Mouse (Mus musculus) gastrocnemius, postnatal 25 days (tissue): Measurements from ENCODE around the gene Tia1. TPM values are rescaled to one million over a fixed set of nuclear protein-coding genes. Genes with fewer than 3 reads are reported as not detected.

Experiments used
- DNase-seq: peaks from one replicate; pipeline ENCODE4 v3.0.0; 2022
- total RNA-seq, 2 experiments: library from RNA; stranded (reverse); gene quantifications; 1 replicate in 1 of 2; 2 replicates in 1 of 2; pipeline ENCODE4 v1.2.3; 2021

Gene Tia1
- total RNA-seq, 2 experiments from 2014 or later = 18.7 to 23.4 TPM

DNA sequence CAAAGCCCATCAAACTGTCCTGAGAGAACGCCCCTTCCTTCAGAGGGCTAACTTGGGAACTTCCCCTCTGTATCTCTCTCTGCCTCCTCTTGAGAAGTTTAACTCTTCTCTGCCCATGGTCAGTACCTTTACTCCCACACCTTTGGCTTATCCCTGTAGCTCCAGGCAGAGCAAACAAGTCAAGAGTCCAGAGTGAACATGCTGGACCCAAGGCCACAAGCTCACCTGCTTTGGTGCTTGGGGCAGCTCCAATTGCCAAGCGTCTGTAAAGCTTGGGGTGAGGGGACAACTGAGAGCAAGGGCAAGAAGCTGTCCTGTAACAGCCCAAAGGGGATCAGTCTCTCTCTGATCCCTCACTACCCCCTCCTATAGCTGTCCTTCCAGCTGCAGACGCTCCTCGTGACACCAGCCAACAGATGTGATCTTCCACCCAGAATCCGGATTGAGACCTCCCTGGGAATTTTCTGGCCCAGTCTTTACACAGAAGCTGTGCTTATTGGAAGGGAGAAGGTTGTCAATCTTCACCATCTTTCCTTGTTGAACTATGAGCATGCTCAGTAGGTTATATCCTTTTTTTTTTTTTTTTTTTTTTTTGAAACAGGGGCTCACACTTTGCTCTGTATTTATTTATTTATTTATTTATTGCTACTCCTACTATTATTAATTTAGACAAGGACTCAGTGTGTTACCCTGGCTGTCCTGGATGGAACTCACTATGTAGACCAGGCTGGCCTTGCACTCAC lies 18.5 kb upstream of the Tia1 start:
- no peak for DNase-seq

DNA sequence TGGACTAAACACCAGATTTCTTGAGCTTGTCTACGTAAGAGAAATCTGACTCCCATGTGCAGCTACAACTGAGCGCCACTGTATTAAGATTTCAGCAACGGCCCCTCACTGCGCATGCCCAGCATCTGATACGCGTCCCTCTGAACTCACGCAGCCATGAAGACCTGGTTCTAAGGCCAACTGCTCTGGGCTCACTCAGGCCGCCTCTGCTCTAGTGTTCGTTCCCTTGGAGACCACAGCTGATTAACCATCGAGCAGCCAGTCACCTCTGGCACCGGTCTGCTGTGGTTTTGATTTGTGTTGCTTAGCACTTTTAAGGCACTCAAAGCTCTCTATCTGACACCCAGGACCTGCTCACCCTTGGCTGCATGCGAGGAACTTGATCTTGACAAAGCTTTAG lies 16.7 kb upstream of the Tia1 start:
- DNase-seq = no peak

DNA sequence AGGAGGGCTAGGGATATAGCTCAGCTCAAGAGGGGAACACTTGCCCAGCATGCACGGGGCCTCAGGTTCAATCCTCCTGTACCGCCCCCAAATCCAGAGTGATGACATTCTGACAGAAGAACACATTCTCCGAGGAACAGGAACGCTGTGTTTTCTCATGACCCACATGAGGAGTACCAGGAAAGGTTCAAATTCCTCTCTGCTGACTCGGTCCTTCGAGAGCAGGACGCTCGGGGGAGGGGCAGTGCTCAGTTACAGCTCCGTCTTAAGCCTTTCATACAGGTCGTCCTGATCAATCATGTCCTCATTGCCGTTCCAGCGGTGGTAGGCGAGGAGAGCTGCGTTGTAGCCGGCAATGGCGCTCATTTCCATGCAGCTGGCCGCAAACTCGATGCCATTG lies 15.6 kb upstream of the Tia1 start:
- no peak for DNase-seq

DNA sequence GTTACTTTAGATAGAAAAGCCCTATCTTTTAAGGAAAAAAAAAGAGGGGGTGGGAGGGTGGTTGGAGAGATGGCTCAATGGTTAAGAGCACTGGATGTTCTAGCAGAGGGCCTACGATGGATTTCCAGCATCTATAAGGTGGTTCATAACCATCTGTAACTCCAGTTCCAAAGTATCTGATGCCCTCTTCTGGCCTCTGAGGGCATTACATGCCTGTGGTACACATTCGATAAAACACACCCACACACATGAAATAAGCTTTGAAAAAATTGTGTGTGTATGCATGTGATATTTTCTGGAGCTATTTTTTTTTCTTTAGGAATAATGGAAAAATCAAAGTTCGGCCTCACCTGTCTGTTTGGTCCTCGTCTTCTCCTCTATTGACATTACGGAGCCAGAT lies 12.7 kb upstream of the Tia1 start:
- DNase-seq = no peak

DNA sequence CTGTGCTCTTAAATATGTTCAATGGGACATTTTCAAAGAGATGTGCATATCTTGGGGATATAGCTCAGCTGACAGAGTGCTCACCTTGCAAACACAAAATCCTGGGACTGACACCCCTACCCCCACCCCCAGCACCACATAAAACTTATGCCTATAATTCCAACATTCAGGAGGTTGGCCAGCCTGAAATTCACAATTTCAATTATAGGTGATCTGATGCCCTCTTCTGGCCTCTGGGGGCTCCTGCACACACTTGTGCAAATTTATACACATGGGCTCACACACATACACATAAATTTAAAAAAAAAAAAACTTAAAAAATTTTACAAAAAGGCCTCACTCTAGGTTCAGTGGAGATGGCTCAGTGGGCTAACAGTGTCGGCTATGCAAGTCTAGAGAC lies 10.8 kb upstream of the Tia1 start:
- DNase-seq = no peak

DNA sequence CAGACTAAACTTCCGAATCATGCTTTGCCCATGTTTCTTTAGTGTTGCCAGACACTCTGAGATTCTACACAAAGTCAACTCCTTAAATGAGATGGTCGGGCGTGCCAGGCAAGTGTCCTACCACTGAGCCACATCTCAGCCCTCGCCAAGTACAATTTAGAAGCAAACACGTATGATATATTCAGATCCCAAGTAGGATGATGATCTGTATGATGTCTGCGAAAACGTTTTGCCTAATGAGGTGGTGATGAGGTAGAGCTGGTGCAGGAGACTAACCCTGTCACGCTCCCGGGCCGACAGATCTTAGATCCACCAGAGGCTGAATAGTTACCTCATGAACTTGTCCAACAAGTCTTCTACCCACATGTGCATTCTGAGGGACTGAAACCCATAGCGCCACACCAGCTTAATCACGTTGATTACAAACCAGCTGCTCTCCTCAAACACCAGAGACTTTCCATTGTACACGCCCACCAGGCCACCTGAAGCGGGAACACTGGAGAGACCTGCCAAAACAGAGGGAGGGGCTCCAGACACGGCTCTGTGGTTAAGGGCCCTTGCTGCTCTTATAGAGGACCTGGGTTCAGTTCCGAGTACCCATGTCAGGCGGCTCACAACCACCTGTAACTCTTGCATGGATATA lies 9.8 kb upstream of the Tia1 start:
- no peak for DNase-seq

DNA sequence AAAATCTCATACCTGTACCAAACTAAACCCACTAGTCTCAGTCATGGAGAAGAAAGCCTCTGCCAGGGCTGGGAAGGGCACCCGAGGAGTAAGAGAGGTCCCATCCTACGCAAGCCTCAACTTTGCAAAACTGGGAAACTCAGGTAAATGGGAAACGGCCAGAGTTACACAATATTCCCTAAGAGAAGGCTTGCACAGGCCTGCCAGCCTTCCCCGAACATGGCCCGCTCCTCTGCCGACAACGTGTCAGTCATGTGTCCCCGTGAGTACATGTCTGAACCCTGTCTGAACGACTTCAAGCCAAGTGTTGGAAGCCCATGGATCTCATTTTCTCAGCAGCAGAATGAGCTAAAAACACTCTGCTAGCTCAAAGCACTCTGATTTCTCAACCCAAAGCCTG lies 9.0 kb upstream of the Tia1 start:
- DNase-seq = no peak

DNA sequence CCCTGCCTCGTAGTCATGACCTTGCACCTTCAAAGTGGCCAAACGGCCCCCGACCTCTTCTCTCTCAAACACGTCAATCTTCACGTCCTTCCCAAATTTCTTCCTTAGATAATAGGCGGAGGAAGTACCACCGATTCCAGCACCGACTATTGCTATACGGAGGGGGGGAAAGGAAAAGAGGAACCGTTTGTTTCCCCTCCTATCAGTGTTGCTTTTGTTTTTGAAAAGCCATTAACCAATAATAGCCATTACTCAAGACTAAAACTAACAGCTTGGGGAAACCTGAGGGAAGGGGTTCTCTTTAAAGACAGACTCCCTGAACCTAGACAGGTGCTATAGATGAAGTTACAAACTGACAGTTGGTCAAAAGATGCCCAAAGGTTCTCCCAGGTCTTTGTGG lies 8.1 kb upstream of the Tia1 start:
- no peak for DNase-seq

DNA sequence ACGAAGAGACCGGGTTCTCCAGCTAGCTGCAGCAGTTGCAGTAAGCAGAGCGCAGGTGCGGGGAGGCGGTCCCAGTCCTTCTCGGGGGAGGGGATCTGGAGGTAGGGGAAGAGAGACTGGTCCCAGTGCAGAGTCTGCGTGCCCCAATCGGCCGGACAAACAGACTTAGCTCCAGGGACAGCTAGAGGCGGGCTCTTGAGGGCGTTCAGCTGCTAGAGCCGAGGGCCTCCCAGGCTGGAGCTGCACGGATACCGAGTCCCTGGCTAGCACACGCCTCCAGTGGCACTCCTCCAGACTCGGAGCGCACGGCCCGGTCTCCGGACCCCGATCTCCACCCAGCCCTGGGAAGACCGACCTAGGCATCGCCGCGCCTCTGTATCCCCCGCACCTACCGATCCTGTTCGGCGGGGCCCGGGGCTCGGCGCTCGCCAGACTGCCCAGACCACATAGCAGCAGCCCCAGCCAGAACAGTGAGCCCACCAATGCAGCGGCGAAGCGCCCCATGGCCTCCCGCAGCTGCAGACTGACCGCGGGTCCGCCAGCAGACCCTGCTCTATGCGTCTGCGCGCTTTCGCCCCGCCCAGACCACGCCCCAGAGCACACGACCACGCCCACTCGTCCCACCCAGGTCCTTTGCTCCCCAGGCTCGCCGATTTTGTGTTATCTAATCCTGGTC lies 7.3 kb upstream of the Tia1 start, which contains the start of gene Pcyox1:
Gene Pcyox1, minus strand, starts transcription at position 574 of the 676 bp plus-strand sequence.
- peak; percentile 88 for DNase-seq

DNA sequence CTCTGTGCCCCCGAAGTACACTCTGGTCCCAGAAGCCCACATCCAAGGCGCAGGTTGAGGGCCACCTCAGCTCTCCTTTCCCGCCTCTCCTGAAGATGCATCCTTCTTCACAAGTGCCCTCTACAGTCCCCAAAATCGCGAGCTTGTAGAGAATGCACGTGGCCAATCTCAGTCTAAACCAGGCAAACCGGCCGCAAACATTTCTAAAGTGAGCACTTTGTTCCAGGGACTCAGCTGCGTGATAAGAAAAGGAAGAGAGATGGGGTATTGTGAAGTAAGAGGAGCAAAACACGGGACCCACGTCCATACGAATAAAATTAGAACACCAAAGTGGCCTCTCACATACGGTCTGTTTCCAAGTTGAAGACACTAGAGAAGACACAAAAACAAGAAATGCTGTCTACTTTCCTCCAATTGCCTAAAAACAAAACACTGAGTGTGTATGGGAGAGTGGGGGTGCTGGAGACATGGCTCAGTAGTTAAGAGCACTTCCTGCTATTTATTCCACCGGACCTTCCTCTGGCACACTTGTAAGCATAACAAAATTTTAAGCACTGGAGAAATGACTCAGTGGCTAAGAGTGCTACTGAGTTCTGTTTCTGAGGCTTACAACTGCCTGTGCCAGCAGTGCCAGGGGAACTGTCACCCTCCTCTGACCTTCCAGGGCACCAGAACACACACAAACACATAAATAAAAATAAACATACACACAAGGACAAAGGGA lies 6.6 kb upstream of the Tia1 start:
- no peak for DNase-seq

DNA sequence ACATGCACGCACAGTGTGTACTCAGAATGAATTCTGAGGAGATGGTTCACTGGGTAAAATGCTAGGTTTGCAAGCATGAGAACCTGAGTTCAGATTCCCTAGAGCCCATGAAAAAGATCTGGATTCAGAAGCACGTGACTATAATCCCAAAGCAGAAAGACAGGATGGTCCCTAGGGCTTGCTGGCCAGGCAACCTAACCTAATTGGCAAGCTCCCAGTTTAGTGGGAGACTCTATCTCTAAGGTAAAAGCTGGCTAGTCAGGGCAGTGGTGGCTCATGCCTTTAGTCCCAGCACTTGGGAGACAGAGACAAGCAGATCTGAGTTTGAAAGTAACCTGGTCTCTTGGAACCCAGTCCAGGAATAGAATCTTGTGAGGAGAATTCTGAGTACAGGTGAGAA lies 5.0 kb upstream of the Tia1 start:
- DNase-seq = no peak

DNA sequence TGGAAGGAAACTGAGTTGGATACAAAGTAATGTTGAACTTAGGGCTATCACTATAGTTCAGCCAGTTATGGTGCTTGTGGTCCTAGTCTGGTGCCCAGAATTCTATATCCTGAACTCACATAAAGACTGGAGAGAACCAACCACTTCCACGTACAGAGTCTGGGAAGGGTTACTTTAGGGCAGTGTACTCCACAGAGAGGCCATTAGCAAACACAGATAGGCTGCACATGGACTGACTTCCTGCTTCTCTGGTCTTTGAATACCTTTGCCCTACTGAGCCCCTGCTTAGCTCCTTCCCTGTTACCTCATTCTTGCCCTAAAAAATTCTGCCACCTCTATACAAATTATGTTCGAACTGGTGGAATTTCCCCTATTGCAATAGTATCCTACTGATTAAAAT lies 4.0 kb upstream of the Tia1 start:
- DNase-seq = no peak

DNA sequence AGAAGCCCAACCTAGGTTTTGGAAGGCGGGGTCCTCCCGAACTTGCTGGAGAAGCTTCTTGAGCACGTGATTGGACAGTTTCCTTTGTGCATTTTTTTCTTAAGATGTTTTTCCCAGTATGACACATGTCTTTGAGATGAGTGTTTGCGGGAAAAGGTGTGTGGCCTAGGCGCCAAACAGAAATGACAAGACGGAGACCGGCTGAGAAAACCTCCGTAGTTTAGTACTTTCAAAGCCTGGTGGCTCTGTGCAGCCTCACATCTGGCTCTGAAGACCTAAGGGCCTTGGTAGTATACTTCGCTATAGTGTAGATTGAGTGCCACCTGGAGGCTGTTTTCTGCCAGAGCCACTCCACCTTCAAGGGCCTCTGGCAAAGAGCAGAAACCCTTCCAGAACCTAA lies 3.0 kb upstream of the Tia1 start:
- peak; percentile 51 for DNase-seq

DNA sequence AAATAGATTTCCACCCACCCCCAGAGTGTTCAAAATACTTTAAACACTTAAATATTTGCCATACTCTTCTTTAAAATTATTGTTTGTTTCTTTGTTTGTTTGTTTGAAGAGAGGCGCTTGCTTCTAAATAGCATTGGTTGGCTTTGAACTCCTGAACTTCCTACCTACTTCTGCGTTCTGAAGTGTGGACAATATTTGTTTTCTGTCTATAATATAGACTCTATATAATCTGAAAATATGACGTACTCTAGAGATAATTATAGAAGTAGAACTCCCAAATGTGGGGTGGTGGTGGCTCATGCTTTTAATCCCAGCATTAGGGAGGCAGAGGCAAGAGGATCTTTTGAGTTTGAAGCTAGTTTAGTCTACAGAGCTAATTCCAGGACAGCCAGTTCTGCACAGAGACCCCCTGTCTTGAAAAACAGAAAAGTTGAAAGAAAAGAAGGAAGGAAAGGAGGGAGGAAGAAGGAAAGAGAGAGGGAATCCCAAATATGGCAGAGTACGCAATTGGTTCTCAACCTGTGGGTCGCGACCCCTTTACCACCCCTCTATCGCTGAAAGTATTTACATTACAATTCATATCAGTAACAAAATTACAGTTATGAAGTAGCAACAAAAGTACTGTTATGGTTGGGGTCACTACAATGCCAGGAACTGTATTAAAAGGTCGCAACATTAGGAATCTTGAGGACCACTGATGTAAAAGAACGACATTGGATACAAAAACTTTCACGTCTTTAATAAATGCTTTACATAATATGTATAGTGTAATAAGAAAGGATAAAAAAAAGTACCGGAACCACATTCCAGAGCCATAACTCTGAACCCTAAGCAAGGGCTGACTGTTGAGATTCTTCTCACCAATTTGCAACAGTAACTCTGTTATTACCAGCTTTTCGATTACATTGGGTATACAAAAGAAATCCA lies 1.1 kb upstream of the Tia1 start:
- DNase-seq = no peak

DNA sequence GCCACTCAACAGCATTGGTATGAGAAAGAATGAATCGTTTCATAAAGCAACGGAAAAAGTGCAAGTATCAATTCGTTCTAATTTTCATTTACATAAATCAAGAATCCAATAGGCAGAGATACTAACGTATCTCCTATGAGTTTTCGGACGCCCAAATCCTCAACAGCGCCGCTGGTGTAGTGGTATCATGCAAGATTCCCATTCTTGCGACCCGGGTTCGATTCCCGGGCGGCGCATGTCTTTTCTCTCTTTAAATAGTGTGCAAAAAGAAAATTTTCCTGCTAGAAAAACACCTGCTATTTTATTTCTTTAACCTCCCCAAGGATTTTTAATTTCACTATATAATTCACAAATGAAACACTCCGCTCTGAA lies 305 bp upstream of the Tia1 start:
- no peak for DNase-seq

DNA sequence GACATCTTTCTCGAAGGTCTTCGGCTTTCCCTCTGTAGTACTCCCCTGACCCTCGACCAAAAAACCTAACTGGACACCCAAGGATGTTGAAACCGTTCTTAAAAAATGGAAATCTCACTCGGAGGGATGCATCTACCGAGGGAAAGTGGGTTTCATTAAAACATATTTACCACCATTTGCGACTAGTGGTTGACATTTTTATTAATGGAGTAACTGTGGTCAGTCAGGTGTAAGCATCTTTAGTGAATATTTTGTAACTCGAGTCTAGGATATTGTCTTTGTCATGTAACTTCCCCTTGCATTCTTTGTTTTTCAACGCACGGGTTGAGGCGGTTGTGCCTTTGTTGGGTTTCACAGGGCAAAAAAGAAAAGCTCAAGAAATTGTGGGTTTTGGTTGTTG lies 977 bp downstream of the Tia1 start:
- no peak for DNase-seq

DNA sequence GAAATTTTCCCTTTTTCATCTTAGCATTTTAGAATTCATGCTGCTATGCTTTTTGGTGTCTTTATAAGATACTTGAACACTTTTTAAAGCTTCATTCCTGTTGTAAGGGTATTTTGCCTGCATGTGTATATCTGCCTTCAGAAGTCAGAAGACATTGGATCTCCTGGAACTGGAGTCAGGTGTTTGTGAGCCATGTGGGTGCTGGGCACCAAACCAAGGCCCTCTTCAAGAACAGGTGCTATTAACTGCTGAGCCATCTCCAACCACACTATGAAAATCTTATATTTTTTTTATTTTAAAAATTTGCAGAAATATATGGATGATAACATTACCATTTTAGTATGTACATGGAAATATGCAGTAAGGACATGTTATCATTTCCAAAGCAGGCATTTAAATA lies 2.3 kb downstream of the Tia1 start:
- DNase-seq = peak; percentile 24

DNA sequence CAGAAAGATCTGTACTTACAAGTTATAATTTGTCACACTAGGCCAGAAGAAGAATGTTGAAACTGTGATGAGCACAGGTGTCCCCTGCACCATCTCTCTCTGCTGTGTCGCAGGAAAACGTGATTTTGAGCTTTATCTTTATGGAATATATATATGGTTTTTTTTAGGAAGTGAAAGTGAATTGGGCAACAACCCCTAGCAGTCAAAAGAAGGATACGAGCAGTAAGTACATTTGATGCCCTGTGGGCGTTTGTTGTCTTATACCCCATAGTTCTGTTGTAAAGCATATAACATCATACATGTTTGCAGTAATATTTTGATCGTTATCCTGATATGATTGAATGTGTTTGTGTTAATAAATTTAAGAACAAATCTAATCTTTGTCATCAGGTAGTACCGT lies 14.7 kb downstream of the Tia1 start:
- DNase-seq = no peak

DNA sequence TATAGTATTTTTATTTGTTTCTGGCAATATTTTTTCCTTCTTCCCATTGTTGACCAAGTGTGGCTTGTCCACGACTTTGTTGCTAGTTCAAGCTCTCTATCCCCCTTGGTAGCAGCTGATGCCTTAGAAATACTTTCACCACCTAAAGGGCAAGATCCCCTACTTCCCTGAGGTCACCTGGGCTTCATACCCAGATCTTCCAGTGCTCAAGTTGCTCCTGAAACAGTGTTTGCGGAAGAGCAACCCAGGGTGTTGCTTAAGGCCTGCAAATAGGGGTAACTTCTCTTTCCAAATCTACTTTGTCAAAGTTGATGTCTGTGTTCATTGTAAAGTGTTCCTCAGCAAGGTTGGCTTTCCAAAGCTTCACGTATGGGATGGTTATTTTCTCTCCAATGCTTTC lies 15.2 kb downstream of the Tia1 start:
- no peak for DNase-seq

DNA sequence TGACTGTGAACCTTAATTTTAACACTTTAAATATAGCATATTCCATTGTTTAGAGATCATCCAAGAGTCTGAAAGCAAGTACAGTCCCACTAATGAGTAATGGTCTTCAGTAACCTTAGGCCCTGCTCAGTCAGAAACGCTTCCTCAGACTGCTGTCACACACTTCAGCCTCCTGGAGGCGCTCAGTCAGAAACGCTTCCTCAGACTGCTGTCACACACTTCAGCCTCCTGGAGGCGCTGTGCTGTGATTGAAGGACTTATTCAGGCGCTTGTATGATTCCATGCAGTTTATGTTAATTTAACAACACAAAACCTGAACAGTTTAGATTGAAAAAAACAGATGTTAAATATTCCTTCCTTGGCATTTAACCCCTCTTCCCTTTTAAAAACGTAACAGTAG lies 16.5 kb downstream of the Tia1 start:
- no peak for DNase-seq

DNA sequence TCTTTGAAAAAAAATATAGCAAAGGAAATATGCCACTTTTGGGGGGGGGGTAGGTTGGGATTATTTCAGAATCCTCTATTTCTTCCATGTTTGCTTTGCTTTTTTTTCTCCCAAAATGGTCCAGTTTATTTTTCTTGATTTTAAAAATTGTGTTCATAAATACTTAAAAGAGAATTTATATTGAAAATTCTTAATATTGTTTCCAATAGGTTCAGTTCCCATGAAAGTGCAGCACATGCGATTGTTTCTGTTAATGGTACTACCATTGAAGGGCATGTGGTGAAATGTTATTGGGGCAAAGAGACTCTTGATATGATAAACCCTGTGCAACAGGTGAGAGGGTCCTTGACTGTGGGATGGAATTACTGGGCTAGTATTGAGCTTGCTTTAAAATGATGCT lies 22.3 kb downstream of the Tia1 start, which contains the start of gene Gm44790:
Gene Gm44790, plus strand, starts transcription at position 301 of the 400 bp plus-strand sequence.
- DNase-seq = no peak

DNA sequence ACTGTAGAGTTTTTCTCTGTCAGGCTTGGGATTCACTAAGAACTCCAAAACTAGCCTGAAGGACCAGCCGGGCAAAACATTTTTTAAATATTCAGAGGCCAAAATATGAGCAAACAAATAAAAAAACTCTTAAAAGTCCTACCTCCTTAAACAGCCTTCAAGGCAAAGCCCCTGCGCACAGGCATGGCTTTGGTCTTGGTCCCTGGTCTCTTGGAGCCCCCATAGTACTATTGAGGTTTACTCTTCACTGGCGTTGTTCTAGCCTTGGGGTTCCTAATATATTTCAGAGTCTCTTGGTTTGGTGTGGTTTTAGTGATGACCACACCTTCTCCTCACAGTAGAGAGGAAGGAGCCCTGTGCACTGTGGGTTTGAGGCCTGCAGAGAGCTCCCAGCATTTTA lies 27.5 kb downstream of the Tia1 start:
- DNase-seq = no peak
